Mouse (Mus musculus): Measurements from ENCODE around the gene Olfr49. TPM values are rescaled to one million over a fixed set of nuclear protein-coding genes. Genes with fewer than 3 reads are reported as not detected.
A peak's percentile ranks its signal among the peaks of the same experiment; 100 is the strongest.

The Olfr49 gene
- polyA plus RNA-seq, 1 experiment, result not detected

GRCm38 (mm10) chr14:54228933-54229713, 55.6 kb downstream of the Olfr49 start:
- no peak for TF ChIP-seq POLR2A (IDR thresholded peaks at IDR 0.05; ENCODE audit: borderline replicate concordance, extremely low read depth, insufficient read depth, insufficient read length, poor library complexity, severe bottlenecking)
- no peak for TF ChIP-seq CTCF (IDR thresholded peaks at IDR 0.05; ENCODE audit: borderline replicate concordance, extremely low read depth, insufficient read depth, insufficient read length)
- peak; percentile 80 for DNase-seq (ENCODE audit: low read depth)

- DNase-seq (ENCODE audit: low read depth), result no peak
- TF ChIP-seq CTCF (IDR thresholded peaks at IDR 0.05; ENCODE audit: borderline replicate concordance, extremely low read depth, insufficient read depth, insufficient read length), result no peak
- TF ChIP-seq POLR2A (IDR thresholded peaks at IDR 0.05; ENCODE audit: borderline replicate concordance, extremely low read depth, insufficient read depth, insufficient read length, poor library complexity, severe bottlenecking), result no peak
Measured at GRCm38 (mm10) chr14:54228501-54228900, 56.2 kb downstream of the Olfr49 start.

Other genes starting within 250 kb of the Olfr49 start
- 219 and 329 TPM in 2 replicates for gene Dad1, start 30.8 kb downstream of the Olfr49 start, polyA plus RNA-seq (2012; rRNA removed)
- 16.8 and 29.9 TPM in 2 replicates for gene Abhd4, start 30.8 kb downstream of the Olfr49 start, polyA plus RNA-seq (2012; rRNA removed)
- gene Oxa1l, start 75.9 kb upstream of the Olfr49 start, polyA plus RNA-seq (2012; rRNA removed), result 98.0 and 101 TPM in 2 replicates
- gene Slc7a7, start 132.8 kb upstream of the Olfr49 start, polyA plus RNA-seq (2012; rRNA removed), result 7.2 and 8.0 TPM in 2 replicates
- 186 and 230 TPM in 2 replicates for gene Mrpl52, start 142.0 kb upstream of the Olfr49 start, polyA plus RNA-seq (2012; rRNA removed)
- gene Mmp14, start 146.7 kb upstream of the Olfr49 start, polyA plus RNA-seq (2012; rRNA removed), result 80.4 and 83.8 TPM in 2 replicates
- gene Lrp10, start 179.2 kb upstream of the Olfr49 start, polyA plus RNA-seq (2012; rRNA removed), result 39.6 and 41.5 TPM in 2 replicates
- gene Rem2, start 191.2 kb upstream of the Olfr49 start, polyA plus RNA-seq (2012; rRNA removed), result 24.7 and 31.3 TPM in 2 replicates
- 88.7 and 95.5 TPM in 2 replicates for gene Prmt5, start 232.6 kb upstream of the Olfr49 start, polyA plus RNA-seq (2012; rRNA removed)

Measured in brain, embryonic 14.5 days (tissue).